Mouse (Mus musculus) CH12.LX (cell line): ENCODE data around the gene Dmbx1. TPM values are rescaled to one million over a fixed set of nuclear protein-coding genes. Genes with fewer than 3 reads are reported as not detected.
A peak's percentile ranks its signal among the peaks of the same experiment; 100 is the strongest.

Source experiments
- DNase-seq: peaks from one replicate; pipeline ENCODE4 v3.0.0-alpha.2; 2013; ENCODE audit errors: extremely low read depth
- H3K27ac ChIP-seq: 2 replicates; pipeline ENCODE4 v1.5.1; 2012; ENCODE audit warnings: low read depth, mild to moderate bottlenecking, control low read depth, moderate library complexity; ENCODE audit not compliant: insufficient read depth
- H3K27me3 ChIP-seq: replicated peaks from 2 replicates; pipeline ENCODE3; 2012; ENCODE audit warnings: inconsistent platforms
- H3K36me3 ChIP-seq, 2 experiments: replicated peaks in 1 of 2; 2 replicates each; pipeline versions ENCODE3 to v1.6.1; 2012; ENCODE audit warnings: inconsistent platforms in 1 of 2, low read length in 1 of 2, mild to moderate bottlenecking in 1 of 2, mixed read lengths in 1 of 2, moderate library complexity in 1 of 2; ENCODE audit not compliant: control insufficient read depth in 1 of 2, insufficient read depth in 1 of 2
- H3K4me1 ChIP-seq, 2 experiments: 2 replicates each; pipeline ENCODE4 v1.6.1; 2012; ENCODE audit warnings: inconsistent platforms in 1 of 2, moderate library complexity in 1 of 2; ENCODE audit not compliant: insufficient read depth in 2 of 2, control insufficient read depth in 1 of 2
- H3K4me2 ChIP-seq: 2 replicates; pipeline ENCODE4 v1.6.1; 2012; ENCODE audit warnings: low read depth, mild to moderate bottlenecking, control low read depth; ENCODE audit not compliant: poor library complexity, insufficient read depth, severe bottlenecking
- H3K4me3 ChIP-seq, 3 experiments: fragments of 150-350 bp in 1 of 3; sonication (generic) in 1 of 3; replicated peaks in 1 of 3; 2 replicates each; pipeline versions ENCODE3 to v1.5.1; 2011 to 2012; ENCODE audit warnings: low read depth in 2 of 3, low read length in 2 of 3, mild to moderate bottlenecking in 2 of 3, moderate library complexity in 2 of 3, control low read depth in 1 of 3, improper control_type of control experiment in 1 of 3, inconsistent platforms in 1 of 3, mixed read lengths in 1 of 3; ENCODE audit not compliant: poor library complexity in 1 of 3
- H3K79me2 ChIP-seq: replicated peaks from 2 replicates; pipeline ENCODE4 v1.6.1; 2012; ENCODE audit warnings: mild to moderate bottlenecking, moderate library complexity; ENCODE audit not compliant: control insufficient read depth, poor library complexity, insufficient read depth, severe bottlenecking; ENCODE audit errors: extremely low read depth
- H3K9ac ChIP-seq: 2 replicates; pipeline ENCODE4 v1.6.1; 2012; ENCODE audit warnings: low read depth, mild to moderate bottlenecking, control low read depth, moderate library complexity; ENCODE audit not compliant: insufficient read depth
- H3K9me3 ChIP-seq: replicated peaks from 2 replicates; pipeline ENCODE3; 2012; ENCODE audit warnings: low read length, inconsistent platforms, mixed read lengths
- BHLHE40 ChIP-seq: IDR thresholded peaks from 2 replicates; pipeline ENCODE4 v1.6.1; 2011; ENCODE audit warnings: mild to moderate bottlenecking, low read depth, low read length, improper control_type of control experiment
- ELF1 ChIP-seq: IDR thresholded peaks from 2 replicates; pipeline ENCODE4 v1.6.1; 2014; ENCODE audit warnings: low read depth, mild to moderate bottlenecking, inconsistent platforms, low read length, improper control_type of control experiment
- EP300 ChIP-seq: IDR thresholded peaks from 2 replicates; pipeline ENCODE4 v1.6.1; 2011; ENCODE audit warnings: low read length, improper control_type of control experiment
- ETS1 ChIP-seq: conservative IDR thresholded peaks from 2 replicates; pipeline ENCODE4 v1.6.1; 2012; ENCODE audit warnings: low read depth, mild to moderate bottlenecking, inconsistent platforms, low read length, improper control_type of control experiment, moderate library complexity
- GABPA ChIP-seq: IDR thresholded peaks from 2 replicates; pipeline ENCODE4 v1.6.1; 2012; ENCODE audit warnings: low read depth, low read length, improper control_type of control experiment, inconsistent platforms; ENCODE audit not compliant: insufficient replicate concordance
- HCFC1 ChIP-seq: IDR thresholded peaks from 2 replicates; pipeline ENCODE4 v1.6.1; 2012; ENCODE audit warnings: low read depth, mild to moderate bottlenecking, inconsistent platforms, low read length, improper control_type of control experiment
- JUND ChIP-seq: conservative IDR thresholded peaks from 2 replicates; pipeline ENCODE4 v1.6.1; 2011; ENCODE audit warnings: low read depth, low read length, improper control_type of control experiment
- MAFK ChIP-seq: IDR thresholded peaks from 2 replicates; pipeline ENCODE4 v1.6.1; 2011; ENCODE audit warnings: low read length, improper control_type of control experiment; ENCODE audit not compliant: insufficient replicate concordance
- MEF2A ChIP-seq: IDR thresholded peaks from 2 replicates; pipeline ENCODE4 v1.6.1; 2014; ENCODE audit warnings: low read depth, mild to moderate bottlenecking, inconsistent platforms, low read length, improper control_type of control experiment, borderline replicate concordance
- MXI1 ChIP-seq: IDR thresholded peaks from 2 replicates; pipeline ENCODE4 v1.6.1; 2011; ENCODE audit warnings: mild to moderate bottlenecking, low read depth, low read length, improper control_type of control experiment
- MYC ChIP-seq: IDR thresholded peaks from 2 replicates; pipeline ENCODE4 v1.6.1; 2011; ENCODE audit warnings: low read depth, mild to moderate bottlenecking, improper control_type of control experiment, low read length
- NELFE ChIP-seq: IDR thresholded peaks from 2 replicates; pipeline ENCODE4 v1.6.1; 2011; ENCODE audit warnings: low read depth, low read length, improper control_type of control experiment
- PAX5 ChIP-seq: IDR thresholded peaks from 2 replicates; pipeline ENCODE4 v1.6.1; 2012; ENCODE audit warnings: low read length, inconsistent platforms, mixed read lengths
- POLR2A ChIP-seq: IDR thresholded peaks from 2 replicates; pipeline ENCODE4 v1.6.1; 2011; ENCODE audit warnings: low read depth, mild to moderate bottlenecking, improper control_type of control experiment, low read length
- RCOR1 ChIP-seq: conservative IDR thresholded peaks from 2 replicates; pipeline ENCODE4 v1.6.1; 2012; ENCODE audit warnings: low read depth, mild to moderate bottlenecking, inconsistent platforms, low read length, improper control_type of control experiment
- SMC3 ChIP-seq: IDR thresholded peaks from 2 replicates; pipeline ENCODE4 v1.6.1; 2011; ENCODE audit warnings: low read depth, low read length, improper control_type of control experiment
- TBP ChIP-seq: conservative IDR thresholded peaks from 2 replicates; pipeline ENCODE4 v1.6.1; 2011; ENCODE audit warnings: low read depth, low read length, improper control_type of control experiment
- TCF12 ChIP-seq: IDR thresholded peaks from 2 replicates; pipeline ENCODE4 v1.6.1; 2014; ENCODE audit warnings: low read depth, mild to moderate bottlenecking, inconsistent platforms, low read length, improper control_type of control experiment
- UBTF ChIP-seq: IDR thresholded peaks from 2 replicates; pipeline ENCODE4 v1.6.1; 2012; ENCODE audit warnings: low read depth, mild to moderate bottlenecking, inconsistent platforms, low read length, improper control_type of control experiment, moderate library complexity
- USF1 ChIP-seq: IDR thresholded peaks from 2 replicates; pipeline ENCODE4 v1.6.1; 2014; ENCODE audit warnings: low read depth, mild to moderate bottlenecking, inconsistent platforms, low read length, improper control_type of control experiment
- USF2 ChIP-seq: conservative IDR thresholded peaks from 2 replicates; pipeline ENCODE4 v1.6.1; 2011; ENCODE audit warnings: low read depth, low read length, improper control_type of control experiment
- ZC3H11A ChIP-seq: IDR thresholded peaks from 2 replicates; pipeline ENCODE4 v1.6.1; 2012; ENCODE audit warnings: low read depth, mild to moderate bottlenecking, inconsistent platforms, low read length, improper control_type of control experiment
- ZKSCAN1 ChIP-seq: IDR thresholded peaks from 2 replicates; pipeline ENCODE4 v1.6.1; 2012; ENCODE audit warnings: low read depth, inconsistent platforms, low read length, improper control_type of control experiment, borderline replicate concordance
- ZNF384 ChIP-seq: IDR thresholded peaks from 2 replicates; pipeline ENCODE4 v1.6.1; 2012; ENCODE audit warnings: low read depth, low read length, improper control_type of control experiment, inconsistent platforms
- dilution Hi-C: fragments of 300-500 bp; cut with MboI; formaldehyde crosslinking; loops from 2 replicates; pipeline ENCODE4 v1.14.3; 2020; ENCODE audit warnings: low sequenced_read_pairs; ENCODE audit not compliant: extremely low pct_unique_long_range_greater_than_20kb, extremely low pct_ligation_motif_present
- in situ Hi-C: fragments of 300-500 bp; cut with MboI; formaldehyde crosslinking; loops from 3 replicates; pipeline ENCODE4 v1.14.3; 2019; ENCODE audit warnings: low sequenced_read_pairs, low pct_ligation_motif_present, low pct_unique_long_range_greater_than_20kb, mixed read lengths
- polyA plus RNA-seq: library from polyadenylated mRNA; unstranded; fragments of >175 nt; gene quantifications from 2 replicates; pipeline ENCODE4 v1.2.1, GENCODE M21; 2012; ENCODE audit warnings: low read depth; ENCODE audit not compliant: insufficient read length
- total RNA-seq, 2 experiments: library from RNA; depleted of rRNA; stranded (reverse); fragments of 300-350 nt in 1 of 2; fragments of >200 nt in 1 of 2; gene quantifications; 2 replicates each; pipeline ENCODE4 v1.2.3; 2012 to 2014

The Dmbx1 gene
- total and polyA plus RNA-seq, 3 experiments: not detected

DNA sequence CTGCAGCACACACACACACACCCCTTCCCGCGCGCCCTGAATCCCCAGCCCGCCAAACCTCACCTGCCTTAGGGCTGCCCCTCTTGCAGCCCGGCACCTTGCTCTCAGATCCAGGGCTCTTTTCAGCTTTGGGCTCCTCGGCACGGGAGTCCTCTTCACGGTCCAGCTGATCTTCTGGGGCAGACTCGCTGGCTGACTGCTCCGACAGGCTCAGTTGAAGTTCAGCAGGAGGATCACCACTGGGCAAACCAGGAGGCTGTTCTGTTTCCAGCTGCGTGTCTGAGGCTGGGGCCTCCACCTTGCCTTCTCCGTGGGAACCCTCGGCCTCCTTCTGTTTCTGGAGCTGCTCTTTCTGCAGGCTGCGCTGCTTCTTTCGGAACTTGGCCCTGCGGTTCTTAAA lies 19.8 kb downstream of the Dmbx1 start:
- no peak for TF ChIP-seq JUND
- TF ChIP-seq ZNF384: no peak
- TF ChIP-seq ETS1: no peak
- no peak for TF ChIP-seq RCOR1
- no peak for TF ChIP-seq HCFC1
- no peak for TF ChIP-seq MAFK
- no peak for TF ChIP-seq PAX5
- TF ChIP-seq POLR2A: no peak
- no peak for TF ChIP-seq MXI1
- TF ChIP-seq TCF12: no peak
- TF ChIP-seq ZC3H11A: no peak
- no peak for TF ChIP-seq USF2
- TF ChIP-seq NELFE: no peak
- no peak for TF ChIP-seq USF1
- TF ChIP-seq ZKSCAN1: no peak
- H3K4me2 ChIP-seq: no peak overlapping the region
- H3K79me2 ChIP-seq: no peaks in the 10 kb centered on the region
- no peak for DNase-seq
- no peak overlapping the region for H3K9ac ChIP-seq
- no peaks in the 10 kb centered on the region for H3K36me3 ChIP-seq
- H3K27ac ChIP-seq: no peak overlapping the region
- in situ Hi-C loops: no loop called here
- H3K4me1 ChIP-seq: no peaks in the 10 kb centered on the region; a peak in 1 of 4 replicates
- H3K27me3 ChIP-seq: peaks cover 90% of the 10 kb centered on the region
- dilution Hi-C loops: no loop called here
- no peak overlapping the region for H3K4me3 ChIP-seq
- peaks cover 2% of the 10 kb centered on the region for H3K9me3 ChIP-seq

GRCm38 (mm10) chr4:115911586-115911985 lies 28.1 kb downstream of the Dmbx1 start:
- Histone ChIP-seq H3K9ac (no peak overlapping the region), H3K79me2 (no peaks in the 10 kb centered on the region), H3K4me3 (no peak overlapping the region), H3K27ac (no peak overlapping the region), H3K27me3 (peaks cover 84% of the 10 kb centered on the region), H3K9me3 (no peaks in the 10 kb centered on the region), H3K4me2 (peak overlapping the region; percentile 17; the same call in 1 of the 2 replicates), H3K4me1 (no peaks in the 10 kb centered on the region), H3K36me3 (no peaks in the 10 kb centered on the region)
- dilution Hi-C loops (no loop called here), in situ Hi-C loops (no loop called here)
- no peak for DNase-seq
- TF ChIP-seq TBP (no peak), UBTF (no peak), EP300 (no peak), HCFC1 (no peak), BHLHE40 (no peak), TCF12 (no peak), ELF1 (no peak), GABPA (no peak), POLR2A (no peak), SMC3 (no peak), MEF2A (no peak), ZKSCAN1 (no peak), MXI1 (no peak), MYC (no peak)
